Comparison of ENCODE assay signal across 10 mouse cellular contexts in the genomic region with DNA sequence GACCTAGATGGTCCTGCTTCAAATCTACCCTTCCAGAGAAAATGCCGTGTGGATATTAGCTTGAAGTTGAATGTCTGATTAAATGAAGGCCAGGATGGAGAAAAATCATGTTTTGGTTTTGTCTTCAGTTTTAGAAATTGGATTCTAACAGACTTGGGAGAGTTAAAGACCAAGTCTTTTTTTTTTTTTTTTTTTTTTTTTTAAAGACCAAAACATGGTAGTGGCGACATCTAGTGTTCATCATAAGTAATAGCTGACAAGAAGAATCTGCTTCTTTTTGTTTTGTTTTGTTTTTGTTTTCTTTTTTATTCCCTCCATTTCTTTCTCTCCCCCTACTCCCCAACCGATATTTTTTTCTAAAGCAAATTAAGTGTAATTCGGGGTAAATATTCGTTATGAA. TPM values are rescaled to one million over a fixed set of nuclear protein-coding genes. Genes with fewer than 3 reads are reported as not detected.
A peak's percentile ranks its signal among the peaks of the same experiment; 100 is the strongest.
DNase-seq lines count a peak whose midpoint lies in the region; ATAC-seq and TF ChIP-seq lines count a peak whose summit lies in the region.
"Had no signal": no experiment of that assay in that cellular context is flagged by ENCODE, and none has a peak within 500 bp of the region (broad histone marks: within the 10 kb centered on the region; RNA-seq: fewer than 3 reads in every experiment).

No protein-coding gene starts in this region.

- H3K4me2 ChIP-seq in forebrain, embryonic 14.5 days (ENCODE audit: low read length), result no peak overlapping the region
- H3K4me2 ChIP-seq in forebrain, embryonic 13.5 days, result no peak overlapping the region
- H3K4me2 ChIP-seq in forebrain, embryonic 11.5 days (ENCODE audit: low read depth, low read length, severe bottlenecking), result no peak overlapping the region

- H3K27me3 ChIP-seq in forebrain, embryonic 14.5 days (replicated peaks; ENCODE audit: control insufficient read depth, insufficient read depth, low read length), result no peaks in the 10 kb centered on the region
- no peaks in the 10 kb centered on the region for H3K27me3 ChIP-seq in forebrain, embryonic 13.5 days
- H3K27me3 ChIP-seq in forebrain, embryonic 11.5 days (ENCODE audit: control insufficient read depth, insufficient read depth, low read length), result no peaks in the 10 kb centered on the region

- 16% methylated on average over 5 of the region's 5 CpGs for WGBS in forebrain, embryonic 14.5 days
- WGBS in forebrain, embryonic 13.5 days, result 14% methylated on average over 5 of the region's 5 CpGs
- WGBS in lung, adult 2 months, result 14% methylated on average over 5 of the region's 5 CpGs
- WGBS in forebrain, embryonic 11.5 days, result 20% methylated on average over 5 of the region's 5 CpGs

- no peak for TF ChIP-seq POLR2A in lung, adult 2 months (IDR thresholded peaks at IDR 0.05; ENCODE audit: borderline replicate concordance, extremely low read depth, low read depth, low read length)

- H3K27ac ChIP-seq in forebrain, embryonic 14.5 days (ENCODE audit: low read depth, low read length), result no peak overlapping the region
- H3K27ac ChIP-seq in forebrain, embryonic 13.5 days, result no peak overlapping the region
- H3K27ac ChIP-seq in forebrain, embryonic 11.5 days (ENCODE audit: low read depth, low read length), result no peak overlapping the region

- no peaks in the 10 kb centered on the region for H3K9me3 ChIP-seq in forebrain, embryonic 14.5 days (replicated peaks; ENCODE audit: control insufficient read depth, low read length)
- H3K9me3 ChIP-seq in forebrain, embryonic 13.5 days (replicated peaks), result no peaks in the 10 kb centered on the region
- no peaks in the 10 kb centered on the region for H3K9me3 ChIP-seq in forebrain, embryonic 11.5 days (ENCODE audit: control insufficient read depth, low read length)

- H3K4me1 ChIP-seq in forebrain, embryonic 14.5 days (ENCODE audit: control insufficient read depth, insufficient read depth, low read length), result no peaks in the 10 kb centered on the region
- H3K4me1 ChIP-seq in forebrain, embryonic 13.5 days, result no peaks in the 10 kb centered on the region
- H3K4me1 ChIP-seq in lung, adult 2 months (ENCODE audit: control insufficient read depth, insufficient read depth, low read length), result no peaks in the 10 kb centered on the region
- no peaks in the 10 kb centered on the region for H3K4me1 ChIP-seq in forebrain, embryonic 11.5 days (replicated peaks; ENCODE audit: control insufficient read depth, insufficient read depth, low read length)

- no peak for ATAC-seq in forebrain, embryonic 14.5 days
- ATAC-seq in forebrain, embryonic 13.5 days, result no peak
- ATAC-seq in activated CD4-positive, CD25-positive, alpha-beta regulatory T cell, adult 4 months, result peak; percentile 48
- no peak for ATAC-seq in forebrain, embryonic 11.5 days (replicated peaks; ENCODE audit: low FRiP score)

- H3K9ac ChIP-seq in forebrain, embryonic 14.5 days (ENCODE audit: low read length), result no peak overlapping the region
- H3K9ac ChIP-seq in forebrain, embryonic 13.5 days, result no peak overlapping the region
- no peak overlapping the region for H3K9ac ChIP-seq in forebrain, embryonic 11.5 days (ENCODE audit: low read length)

- H3K4me3 ChIP-seq in forebrain, embryonic 14.5 days (ENCODE audit: low read depth, low read length), result no peak overlapping the region
- H3K4me3 ChIP-seq in forebrain, embryonic 13.5 days, result no peak overlapping the region
- no peak overlapping the region for H3K4me3 ChIP-seq in lung, adult 2 months (replicated peaks; ENCODE audit: extremely low read depth, low read depth, low read length)
- H3K4me3 ChIP-seq in forebrain, embryonic 11.5 days (ENCODE audit: low read depth, low read length), result no peak overlapping the region

- TF ChIP-seq CTCF in lung, adult 2 months (IDR thresholded peaks at IDR 0.05; ENCODE audit: insufficient read depth, low read length), result peak; percentile 25; the same call in 1 of the 2 replicates

- peak; percentile 34 for DNase-seq in forebrain, embryonic 14.5 days (ENCODE audit: low spot score)
- DNase-seq in lung, adult 2 months, result no peak
- DNase-seq in lung, postnatal 10 days, result no peak
- peak; percentile 51 for DNase-seq in retina, postnatal 1 day
- no peak for DNase-seq in layer of hippocampus, adult 18-20 months (ENCODE audit: low spot score in 2 of 2)
- no peak for DNase-seq in forebrain, embryonic 11.5 days (ENCODE audit: low spot score)
- DNase-seq: adrenal gland, postnatal 25 days; kidney, adult 11 months had no signal

- no peaks in the 10 kb centered on the region for H3K36me3 ChIP-seq in forebrain, embryonic 14.5 days (ENCODE audit: control insufficient read depth, insufficient read depth, low read length)
- H3K36me3 ChIP-seq in forebrain, embryonic 13.5 days (ENCODE audit: poor library complexity, severe bottlenecking), result no peaks in the 10 kb centered on the region
- no peaks in the 10 kb centered on the region for H3K36me3 ChIP-seq in forebrain, embryonic 11.5 days (ENCODE audit: control insufficient read depth, insufficient read depth, low read length)

RNA-seq across cellular contexts. Expression of a gene that starts 11.2 kb away (rescaled TPM):
- polyA plus RNA-seq in forebrain, embryonic 14.5 days (2014; fragmentation: Nextera tagmentation; extraction: Ambion mirVana), result 0.13 TPM in 1 of 2 replicates, not detected in the other
- 0.28 TPM in 1 of 2 replicates, not detected in the other for polyA plus RNA-seq in forebrain, embryonic 13.5 days (2015; fragmentation: Nextera tagmentation; extraction: Ambion mirVana)
- 36.1 and 40.0 TPM in 2 replicates for polyA plus RNA-seq in lung, adult 2 months (2012; rRNA removed)
- polyA plus RNA-seq in activated CD4-positive, CD25-positive, alpha-beta regulatory T cell, adult 4 months (2017; shearing (Covaris generic)), result 1 to 10 TPM; 2.6 to 3.5 TPM
- 1 to 10 TPM; 1.7 to 2.0 TPM for total RNA-seq in layer of hippocampus, adult 18-20 months (2021)
- polyA plus RNA-seq in forebrain, embryonic 11.5 days (2014; fragmentation: Nextera tagmentation; extraction: Ambion mirVana), result 0.17 TPM in 1 of 2 replicates, not detected in the other

Comparison
In these comparisons a context has a peak if more than half of its experiments do, and no peak if none do; other contexts are left out.
1. DNase-seq: peak in forebrain, embryonic 14.5 days (single experiment) and retina, postnatal 1 day (single experiment); none in lung, adult 2 months (single experiment), lung, postnatal 10 days (single experiment), layer of hippocampus, adult 18-20 months (0 of 2) and forebrain, embryonic 11.5 days (single experiment).